Mouse (Mus musculus): ENCODE results near the gene Gfpt2.
A peak's percentile ranks its signal among the peaks of the same experiment; 100 is the strongest.
"Not testable (repeated sequence)": the region's sequence is repeated elsewhere in the genome, so short reads cannot be mapped to it uniquely, and the experiment has no call there.

The Gfpt2 gene

DNA sequence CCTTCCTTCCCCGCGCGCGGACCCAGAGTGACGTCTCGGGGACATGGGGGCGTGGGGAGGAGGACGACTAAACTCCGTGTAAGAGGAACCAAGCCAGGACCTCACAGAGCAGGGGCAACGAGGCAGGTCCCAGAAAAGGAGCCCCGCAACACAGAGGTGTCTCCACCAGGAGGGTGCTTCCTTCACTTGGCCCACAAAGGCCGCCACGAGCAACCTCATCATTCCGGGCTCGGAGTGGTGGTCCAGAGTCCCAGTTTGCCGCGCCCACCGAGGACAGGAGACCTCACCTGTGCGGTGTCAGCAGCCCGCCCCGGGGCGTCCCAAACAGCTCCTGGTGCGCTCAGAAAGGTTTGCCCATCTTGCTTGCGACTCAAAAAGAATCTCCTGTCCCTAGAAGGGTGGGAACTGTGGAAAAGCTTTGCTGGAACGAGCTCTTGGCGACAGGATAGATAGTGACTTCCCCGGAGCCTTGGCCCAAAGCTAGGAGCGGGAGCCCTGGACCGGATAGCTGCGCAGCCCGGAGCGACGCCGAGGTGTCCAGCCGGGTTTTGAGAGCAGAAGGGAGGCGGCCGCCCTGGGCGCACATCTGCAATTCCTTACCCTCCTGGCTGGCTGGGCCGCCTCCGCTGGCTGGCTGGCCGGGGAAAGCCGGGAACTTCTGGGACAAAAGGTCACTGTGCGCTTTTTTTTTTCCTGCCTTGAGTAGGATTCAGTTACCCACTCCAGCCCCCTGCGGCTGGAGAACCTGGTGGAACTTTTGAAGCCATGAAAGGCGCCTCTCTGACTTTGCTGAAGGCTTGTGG is 565 bp downstream of the Gfpt2 start:
- DNase-seq = peak; percentile 59 to 66

DNA sequence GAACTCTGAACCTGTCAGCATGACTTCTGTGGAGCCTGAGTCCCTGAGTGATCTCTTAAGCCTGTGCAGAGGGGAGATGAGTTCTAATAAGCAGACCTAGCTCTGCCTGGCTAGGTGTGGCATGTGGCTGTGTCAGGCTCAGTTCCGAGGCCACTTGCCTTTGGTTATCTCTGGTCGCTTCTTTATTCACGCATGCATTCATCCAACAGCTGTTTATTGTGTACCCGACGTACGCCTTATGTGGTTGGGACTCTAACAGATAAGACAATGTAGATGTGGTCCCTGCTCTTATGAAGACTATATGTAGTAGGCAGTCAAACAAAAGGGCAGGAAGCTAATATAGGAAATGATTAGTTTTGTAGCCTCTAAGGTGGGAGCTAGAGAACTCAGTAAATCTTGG is 5.0 kb downstream of the Gfpt2 start:
- no peak for DNase-seq

DNA sequence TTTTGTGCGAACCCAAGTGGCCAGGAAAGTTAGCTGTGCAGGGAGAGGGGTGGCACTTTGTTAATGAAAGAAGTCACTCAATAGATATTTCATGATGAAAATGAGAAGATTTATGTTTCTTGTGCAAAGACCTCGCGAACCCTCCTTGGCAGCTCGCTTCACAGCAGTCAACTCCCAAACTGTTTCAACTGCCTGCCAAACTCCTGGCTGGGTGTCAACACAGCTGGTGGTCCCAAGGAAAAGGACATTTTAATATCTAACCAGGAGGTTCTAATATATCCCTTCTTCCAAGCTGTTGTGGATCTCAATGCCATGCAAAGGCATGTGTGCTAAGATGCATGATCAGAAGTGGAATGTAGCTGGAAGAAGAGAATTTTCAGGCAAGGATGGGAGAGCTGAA is 7.5 kb downstream of the Gfpt2 start:
- peak; percentile 42 to 45 for DNase-seq

GRCm38 (mm10) chr11:49803801-49804200 is 9.8 kb downstream of the Gfpt2 start:
- DNase-seq = no peak

DNA sequence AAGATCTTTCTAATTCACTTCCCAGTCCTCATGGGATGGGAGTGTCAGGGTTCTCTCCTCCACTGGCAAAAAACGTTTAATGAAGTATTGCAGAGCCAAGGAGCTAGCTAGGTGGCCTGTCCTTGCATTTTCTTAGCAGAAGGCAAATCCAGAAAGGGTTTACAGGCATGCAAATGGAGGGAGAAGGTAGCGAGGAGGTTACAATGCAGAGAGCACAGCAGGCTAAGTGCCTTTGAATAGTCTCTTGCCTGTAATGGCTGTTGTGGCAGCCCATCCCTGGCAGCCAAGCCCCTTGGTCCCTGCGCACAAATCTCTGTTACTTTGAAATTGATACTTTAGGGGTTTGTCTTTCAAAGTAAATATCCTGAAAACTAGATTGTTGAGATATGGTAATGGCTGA is 12.2 kb downstream of the Gfpt2 start:
- DNase-seq = no peak

GRCm38 (mm10) chr11:49808946-49809345 is 15.0 kb downstream of the Gfpt2 start:
- DNase-seq = no peak

GRCm38 (mm10) chr11:49810696-49811095 is 16.7 kb downstream of the Gfpt2 start:
- DNase-seq = not testable (repeated sequence)

- no peak for DNase-seq
Observed at GRCm38 (mm10) chr11:49811099-49811541, 17.1 kb downstream of the Gfpt2 start.

GRCm38 (mm10) chr11:49811879-49812278 is 17.9 kb downstream of the Gfpt2 start:
- no peak for DNase-seq

GRCm38 (mm10) chr11:49818869-49819566 is 25.0 kb downstream of the Gfpt2 start:
- no peak for DNase-seq

GRCm38 (mm10) chr11:49819676-49820075 is 25.7 kb downstream of the Gfpt2 start:
- no peak for DNase-seq

GRCm38 (mm10) chr11:49820928-49821327 is 26.9 kb downstream of the Gfpt2 start:
- no peak for DNase-seq

GRCm38 (mm10) chr11:49821546-49821945 is 27.6 kb downstream of the Gfpt2 start:
- no peak for DNase-seq

DNA sequence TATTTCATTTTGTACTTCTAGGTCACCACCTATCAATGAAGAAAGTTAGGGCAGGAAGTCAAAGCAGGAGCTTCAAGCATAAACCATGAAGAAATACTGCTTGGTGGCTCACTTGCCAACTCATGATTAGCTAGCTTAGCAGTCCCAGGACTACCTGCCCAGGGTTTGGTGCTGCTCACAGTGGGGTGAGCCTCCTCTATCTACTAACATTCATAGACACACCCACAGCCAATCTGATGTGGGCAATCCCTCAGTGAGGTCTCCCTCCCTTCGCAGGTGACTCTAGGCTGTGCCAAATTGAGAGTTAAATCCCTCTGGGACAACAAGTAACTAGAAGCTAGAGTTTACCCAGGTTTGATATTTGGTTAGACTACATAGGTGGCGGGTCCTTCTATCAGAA is 28.4 kb downstream of the Gfpt2 start:
- no peak for DNase-seq

DNA sequence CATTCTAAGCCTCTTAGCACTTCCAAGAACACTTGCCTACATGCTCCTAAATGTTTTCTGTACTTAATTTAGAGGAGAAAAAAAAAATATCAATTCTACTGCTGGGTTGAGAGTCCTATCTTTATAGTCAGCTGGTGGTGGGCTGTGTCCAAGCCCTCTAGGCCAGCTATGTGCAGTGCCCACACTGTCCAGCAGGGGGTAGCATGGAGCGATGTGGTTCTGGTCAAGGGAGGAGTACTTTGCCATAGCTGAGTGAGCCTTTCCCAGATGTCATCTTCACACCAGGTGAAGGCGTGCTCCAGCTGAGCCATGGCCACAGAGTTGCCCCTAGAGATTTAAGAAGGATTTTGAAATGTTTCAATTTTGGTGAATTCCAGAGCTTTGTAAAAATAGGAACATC is 30.9 kb downstream of the Gfpt2 start:
- peak; percentile 81 to 83 for DNase-seq

- no peak for DNase-seq
Observed at GRCm38 (mm10) chr11:49827243-49827642, 33.3 kb downstream of the Gfpt2 start.

- no peak for DNase-seq
Observed at GRCm38 (mm10) chr11:49829176-49829745, 35.3 kb downstream of the Gfpt2 start.

DNA sequence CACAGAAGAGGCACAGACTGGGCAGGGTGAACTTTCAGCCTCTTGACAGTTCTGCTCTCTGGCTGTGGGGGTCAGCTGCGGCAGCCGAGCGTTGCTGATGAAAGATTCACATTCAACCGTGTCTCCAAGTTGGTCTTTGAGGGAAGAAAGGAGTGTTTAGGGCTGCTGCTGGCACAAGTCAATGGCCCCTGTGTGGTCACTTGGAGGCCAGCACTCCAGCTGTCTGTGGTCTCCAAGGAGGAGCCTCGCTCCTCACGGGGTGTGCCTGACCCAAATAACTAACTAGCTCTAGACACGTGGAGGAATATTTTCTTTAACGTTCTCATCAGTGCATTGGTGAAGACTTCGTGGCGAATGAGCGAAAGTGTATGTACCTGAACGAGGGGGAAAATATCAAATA is 38.0 kb downstream of the Gfpt2 start:
- DNase-seq = peak in 1 of 2 experiments; percentile 27

DNA sequence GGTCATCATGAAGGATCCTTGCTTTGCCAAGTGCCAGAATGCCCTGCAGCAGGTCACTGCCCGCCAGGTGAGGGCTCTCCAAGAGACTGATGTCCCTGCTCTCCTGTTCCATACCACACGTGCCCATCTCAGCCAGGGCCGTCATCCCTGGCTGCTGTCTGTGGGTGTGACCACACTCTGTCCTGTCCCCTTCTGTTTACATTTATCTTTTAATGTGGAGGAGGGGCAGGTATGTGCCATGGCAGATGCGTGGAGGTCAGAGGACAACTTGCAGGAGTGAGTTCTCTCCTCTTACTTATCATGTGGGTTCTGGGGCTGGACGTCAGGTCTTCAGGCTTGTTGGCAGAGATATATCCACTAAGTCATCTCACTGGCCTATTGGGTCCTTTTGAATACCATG is 39.0 kb downstream of the Gfpt2 start:
- DNase-seq = no peak

- no peak for DNase-seq
Observed at GRCm38 (mm10) chr11:49834248-49834647, 40.3 kb downstream of the Gfpt2 start.

GRCm38 (mm10) chr11:49835257-49835956 is 41.4 kb downstream of the Gfpt2 start:
- no peak for DNase-seq

DNA sequence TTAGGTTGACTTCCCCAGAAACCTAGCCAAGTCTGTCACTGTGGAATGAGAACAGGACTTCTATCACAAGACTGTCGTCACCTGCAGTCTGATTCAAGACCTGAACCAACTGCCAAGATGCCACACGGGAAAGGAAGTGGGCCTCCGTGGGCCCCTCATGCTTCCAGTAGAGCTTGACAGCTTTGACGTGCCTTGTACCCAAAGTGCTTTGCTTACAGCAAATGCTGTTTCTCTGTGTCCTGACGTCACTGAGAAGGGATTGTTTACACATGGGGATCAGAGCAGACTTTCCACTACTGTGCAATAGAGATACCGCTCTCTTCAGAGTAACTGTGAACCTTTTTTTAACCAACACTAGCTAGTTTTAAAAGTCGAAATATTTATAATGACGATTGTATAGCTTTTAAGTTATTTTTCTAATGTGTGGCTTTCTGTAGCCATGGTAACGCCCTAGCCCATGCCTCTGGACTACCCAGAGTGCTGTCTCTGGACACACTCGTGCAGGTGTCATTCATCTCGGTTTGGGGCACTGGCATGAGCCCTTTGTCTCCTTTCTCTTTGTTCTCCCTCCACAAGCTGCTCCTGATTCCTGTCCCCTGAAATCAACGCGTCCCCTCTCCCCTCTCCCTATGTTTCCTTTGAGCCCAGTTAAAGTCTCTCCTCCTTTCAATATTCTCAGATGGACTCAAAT is 43.9 kb downstream of the Gfpt2 start:
- DNase-seq = no peak

DNA sequence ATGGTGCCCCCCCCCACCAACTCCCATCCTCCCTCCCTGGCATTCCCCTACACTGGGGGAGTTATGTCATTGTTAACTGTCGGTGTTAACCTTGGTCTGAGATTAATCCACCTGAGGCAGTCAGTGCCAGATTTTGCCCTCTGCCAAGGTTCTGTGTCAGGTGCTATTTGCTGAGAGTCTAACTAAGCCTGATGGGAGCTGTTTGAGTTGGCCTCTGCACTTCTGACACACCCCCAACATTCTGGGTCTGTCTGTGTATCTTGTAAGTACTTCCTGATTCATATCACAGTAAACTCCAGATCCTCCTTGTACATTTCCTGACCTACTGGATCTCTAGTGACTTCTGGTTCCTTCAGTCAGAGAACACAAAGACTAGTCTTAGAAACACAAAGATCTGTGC is 46.7 kb downstream of the Gfpt2 start:
- no peak for DNase-seq
